Mouse (Mus musculus) embryonic fibroblast, embryonic 13.5 days (primary cell): ENCODE measurements at regions not wholly inside any gene's neighbourhood (a gene's known extent, or its start where the extent isn't known, plus 50 kb on each side); places are given as distances from the start of the nearest gene placed in this dataset.

ENCODE experiments used
- CTCF ChIP-seq: IDR thresholded peaks from 2 replicates; pipeline ENCODE4 v1.5.1; 2011; ENCODE audit warnings: mild to moderate bottlenecking, control low read depth, low read length, moderate library complexity, borderline replicate concordance; ENCODE audit not compliant: insufficient read depth
- POLR2A ChIP-seq: IDR thresholded peaks from 2 replicates; pipeline ENCODE4 v1.6.1; 2011; ENCODE audit warnings: low read depth, mild to moderate bottlenecking, control low read depth, low read length, moderate library complexity

GRCm38 (mm10) chr12:79910884-79911759 lies 201.7 kb downstream of the Zfp36l1 start:
- no peak for TF ChIP-seq POLR2A
- no peak for TF ChIP-seq CTCF
